Mouse (Mus musculus) thymus, adult 2 months (tissue): ENCODE measurements around the gene Chst11.

Experiments
- CTCF ChIP-seq: fragments of 200-500 bp; IDR thresholded peaks from 2 replicates; pipeline ENCODE4 v1.5.1; 2012; ENCODE audit warnings: mild to moderate bottlenecking, control low read depth, low read length, moderate library complexity, borderline replicate concordance; ENCODE audit not compliant: control insufficient read depth, poor library complexity, insufficient read depth; ENCODE audit errors: extremely low read depth
- POLR2A ChIP-seq: fragments of 200-500 bp; IDR thresholded peaks from 2 replicates; pipeline ENCODE4 v1.6.1; 2012; ENCODE audit warnings: mild to moderate bottlenecking, low read length, control low read depth, moderate library complexity; ENCODE audit not compliant: control insufficient read depth, poor library complexity, insufficient read depth; ENCODE audit errors: extremely low read depth

- TF ChIP-seq CTCF = no peak
- TF ChIP-seq POLR2A = no peak
Observed at GRCm38 (mm10) chr10:83080275-83080741, 95.0 kb downstream of the Chst11 start.
